Mouse (Mus musculus): Measurements from ENCODE around the gene Smim24. TPM values are rescaled to one million over a fixed set of nuclear protein-coding genes. Genes with fewer than 3 reads are reported as not detected.

Smim24 gene
- polyA plus RNA-seq, 1 experiment = 5.3 TPM

DNA sequence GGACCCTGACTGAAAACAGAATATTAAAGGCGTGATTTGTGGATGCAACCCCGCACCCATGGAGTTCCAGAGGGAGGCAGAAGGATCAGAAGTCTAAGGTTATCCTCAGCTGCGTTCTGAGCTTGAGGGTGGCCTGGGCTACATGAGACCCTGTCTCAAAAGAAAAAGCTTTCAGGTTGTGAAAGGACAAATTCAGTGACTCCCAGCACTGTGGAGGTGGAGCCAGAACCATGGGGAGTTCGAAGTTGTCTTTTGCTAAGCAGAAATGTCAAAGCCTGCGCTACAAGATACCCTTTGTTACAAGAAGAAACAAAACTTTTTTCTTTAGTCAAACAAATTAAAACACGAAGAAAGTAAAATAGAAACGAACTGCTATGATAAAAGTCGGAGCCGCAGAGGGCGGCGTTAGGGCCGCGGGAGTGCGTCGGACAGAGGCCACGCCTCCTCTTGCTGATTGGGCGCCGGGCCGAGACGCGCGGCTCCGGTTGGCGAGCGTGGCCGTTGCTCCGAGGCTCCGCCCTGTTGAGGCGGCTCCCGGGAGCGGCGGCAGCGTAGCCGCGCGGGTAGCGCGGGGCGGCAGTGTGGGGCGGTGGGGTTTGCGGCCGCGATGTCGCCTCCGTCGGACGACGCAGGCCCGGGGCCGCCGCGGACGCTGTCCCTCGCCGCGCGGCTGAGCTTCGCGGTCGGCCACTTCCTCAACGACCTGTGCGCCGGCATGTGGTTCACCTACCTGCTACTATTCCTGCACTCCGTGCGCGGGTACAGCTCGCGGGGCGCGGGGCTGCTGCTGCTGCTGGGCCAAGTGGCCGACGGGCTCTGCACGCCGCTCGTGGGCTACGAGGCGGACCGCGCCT, 35.6 kb upstream of the Smim24 start, which contains the start of gene Mfsd12:
Gene Mfsd12, plus strand, starts transcription at position 501 of the 854 bp plus-strand sequence.
- peak within 1 kb of the TSS; percentile 83 for H3K9ac ChIP-seq (ENCODE audit: low read depth, poor library complexity, severe bottlenecking)
- peaks cover 7% of the 10 kb centered on the region for H3K4me1 ChIP-seq (ENCODE audit: control insufficient read depth, insufficient read depth, low read length)
- H3K27ac ChIP-seq (ENCODE audit: insufficient read depth, low read length) = peak within 1 kb of the TSS; percentile 81
- TF ChIP-seq CTCF (IDR thresholded peaks at IDR 0.05; ENCODE audit: low read depth, low read length) = no peak
- TF ChIP-seq POLR2A (IDR thresholded peaks at IDR 0.05; ENCODE audit: insufficient read depth, low read length) = no peak
- no peak for TF ChIP-seq EP300 (IDR thresholded peaks at IDR 0.05; ENCODE audit: insufficient read depth, low read depth, low read length)
- no peaks in the 10 kb centered on the region for H3K9me3 ChIP-seq (replicated peaks; ENCODE audit: control insufficient read depth, insufficient read depth, low read length, poor library complexity, severe bottlenecking)
- peak within 1 kb of the TSS; percentile 96 for H3K4me3 ChIP-seq (ENCODE audit: low read depth, low read length)
- no peaks in the 10 kb centered on the region for H3K36me3 ChIP-seq (ENCODE audit: control insufficient read depth, insufficient read depth, low read length, poor library complexity, severe bottlenecking)
- no peaks in the 10 kb centered on the region for H3K27me3 ChIP-seq (ENCODE audit: control insufficient read depth, insufficient read depth, low read length, poor library complexity, severe bottlenecking)

DNA sequence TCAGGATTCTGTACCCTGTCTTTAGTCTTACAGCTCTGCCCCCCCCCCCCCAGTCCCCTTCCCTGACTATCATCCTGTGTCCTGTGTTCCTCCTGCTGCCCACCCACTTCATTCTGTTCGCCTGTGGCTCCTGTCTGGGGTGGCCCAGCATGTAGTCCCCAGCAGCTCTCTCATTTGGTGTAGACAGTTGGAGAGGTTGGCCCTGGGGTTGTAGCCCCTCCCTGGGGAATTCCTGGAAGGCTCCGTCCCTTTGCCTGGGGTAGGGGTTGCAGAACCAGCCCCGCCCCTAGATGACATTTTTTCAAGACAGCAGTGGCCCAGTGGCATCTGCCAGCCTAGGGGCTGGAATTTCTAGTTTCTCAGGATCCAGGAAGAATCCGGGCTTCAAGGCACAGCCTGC, 34.6 kb upstream of the Smim24 start:
- peak overlapping the region; percentile 83 for H3K9ac ChIP-seq (ENCODE audit: low read depth, poor library complexity, severe bottlenecking)
- TF ChIP-seq CTCF (IDR thresholded peaks at IDR 0.05; ENCODE audit: low read depth, low read length) (no peak), EP300 (IDR thresholded peaks at IDR 0.05; ENCODE audit: insufficient read depth, low read depth, low read length) (no peak), POLR2A (IDR thresholded peaks at IDR 0.05; ENCODE audit: insufficient read depth, low read length) (no peak)
- H3K4me3 ChIP-seq (ENCODE audit: low read depth, low read length) = peak overlapping the region; percentile 96

DNA sequence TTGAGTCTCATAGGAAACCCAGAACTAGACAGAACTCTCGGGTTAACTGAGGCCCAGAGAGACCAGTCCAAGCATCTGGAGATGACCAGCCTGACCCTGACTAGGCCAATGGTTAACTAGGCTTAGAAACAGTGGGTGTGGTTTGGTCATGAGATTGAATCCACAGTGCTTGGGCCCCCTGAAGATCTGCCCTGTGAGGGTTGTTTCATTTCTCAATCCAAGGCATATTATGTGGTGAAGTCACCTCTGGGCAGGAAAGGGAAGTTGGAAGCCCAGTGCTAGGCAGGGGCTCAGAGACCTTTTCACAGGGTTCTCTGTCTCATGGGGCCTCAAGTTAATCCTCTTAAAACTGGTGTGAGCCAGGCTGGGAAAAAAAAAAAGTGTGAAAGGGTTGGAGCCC, 34.0 kb upstream of the Smim24 start:
- Histone ChIP-seq H3K27ac (ENCODE audit: insufficient read depth, low read length) (no peak overlapping the region), H3K4me3 (ENCODE audit: low read depth, low read length) (no peak overlapping the region), H3K27me3 (ENCODE audit: control insufficient read depth, insufficient read depth, low read length, poor library complexity, severe bottlenecking) (no peaks in the 10 kb centered on the region), H3K9me3 (replicated peaks; ENCODE audit: control insufficient read depth, insufficient read depth, low read length, poor library complexity, severe bottlenecking) (no peaks in the 10 kb centered on the region), H3K9ac (ENCODE audit: low read depth, poor library complexity, severe bottlenecking) (no peak overlapping the region), H3K36me3 (ENCODE audit: control insufficient read depth, insufficient read depth, low read length, poor library complexity, severe bottlenecking) (no peaks in the 10 kb centered on the region), H3K4me1 (ENCODE audit: control insufficient read depth, insufficient read depth, low read length) (peaks cover 7% of the 10 kb centered on the region)
- no peak for TF ChIP-seq CTCF (IDR thresholded peaks at IDR 0.05; ENCODE audit: low read depth, low read length)
- TF ChIP-seq EP300 (IDR thresholded peaks at IDR 0.05; ENCODE audit: insufficient read depth, low read depth, low read length) = no peak
- TF ChIP-seq POLR2A (IDR thresholded peaks at IDR 0.05; ENCODE audit: insufficient read depth, low read length) = no peak

More for the DNA sequence above, 34.6 kb upstream of the Smim24 start:
- H3K27ac ChIP-seq (ENCODE audit: insufficient read depth, low read length) = no peak overlapping the region
- no peaks in the 10 kb centered on the region for H3K27me3 ChIP-seq (ENCODE audit: control insufficient read depth, insufficient read depth, low read length, poor library complexity, severe bottlenecking)
- no peaks in the 10 kb centered on the region for H3K36me3 ChIP-seq (ENCODE audit: control insufficient read depth, insufficient read depth, low read length, poor library complexity, severe bottlenecking)
- no peaks in the 10 kb centered on the region for H3K9me3 ChIP-seq (replicated peaks; ENCODE audit: control insufficient read depth, insufficient read depth, low read length, poor library complexity, severe bottlenecking)
- H3K4me1 ChIP-seq (ENCODE audit: control insufficient read depth, insufficient read depth, low read length) = peaks cover 7% of the 10 kb centered on the region

DNA sequence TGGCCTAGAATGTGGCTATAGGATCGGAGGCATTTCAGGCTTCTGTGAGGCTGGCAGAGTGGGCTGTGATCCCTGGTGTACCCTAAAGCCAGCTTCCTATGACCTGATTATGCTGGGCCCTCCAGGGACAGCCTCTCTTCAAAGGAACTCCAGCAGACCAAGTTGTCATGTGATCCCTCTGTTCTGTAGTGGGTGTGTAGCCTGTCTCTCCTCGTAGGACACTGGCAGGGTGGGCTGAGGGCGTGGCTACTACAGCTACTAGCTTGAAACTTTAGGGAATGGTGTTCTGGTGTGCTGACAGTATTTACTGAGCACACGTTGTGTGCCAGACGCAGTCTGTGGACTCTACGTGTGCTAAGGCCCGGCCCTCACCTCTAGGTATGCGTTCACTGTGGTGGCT, 32.1 kb upstream of the Smim24 start:
- Histone ChIP-seq H3K27ac (ENCODE audit: insufficient read depth, low read length) (no peak overlapping the region), H3K9ac (ENCODE audit: low read depth, poor library complexity, severe bottlenecking) (no peak overlapping the region), H3K27me3 (ENCODE audit: control insufficient read depth, insufficient read depth, low read length, poor library complexity, severe bottlenecking) (no peaks in the 10 kb centered on the region), H3K4me3 (ENCODE audit: low read depth, low read length) (no peak overlapping the region), H3K36me3 (ENCODE audit: control insufficient read depth, insufficient read depth, low read length, poor library complexity, severe bottlenecking) (no peaks in the 10 kb centered on the region), H3K9me3 (replicated peaks; ENCODE audit: control insufficient read depth, insufficient read depth, low read length, poor library complexity, severe bottlenecking) (no peaks in the 10 kb centered on the region), H3K4me1 (ENCODE audit: control insufficient read depth, insufficient read depth, low read length) (peaks cover 13% of the 10 kb centered on the region)
- TF ChIP-seq CTCF (IDR thresholded peaks at IDR 0.05; ENCODE audit: low read depth, low read length) (no peak), POLR2A (IDR thresholded peaks at IDR 0.05; ENCODE audit: insufficient read depth, low read length) (no peak)

DNA sequence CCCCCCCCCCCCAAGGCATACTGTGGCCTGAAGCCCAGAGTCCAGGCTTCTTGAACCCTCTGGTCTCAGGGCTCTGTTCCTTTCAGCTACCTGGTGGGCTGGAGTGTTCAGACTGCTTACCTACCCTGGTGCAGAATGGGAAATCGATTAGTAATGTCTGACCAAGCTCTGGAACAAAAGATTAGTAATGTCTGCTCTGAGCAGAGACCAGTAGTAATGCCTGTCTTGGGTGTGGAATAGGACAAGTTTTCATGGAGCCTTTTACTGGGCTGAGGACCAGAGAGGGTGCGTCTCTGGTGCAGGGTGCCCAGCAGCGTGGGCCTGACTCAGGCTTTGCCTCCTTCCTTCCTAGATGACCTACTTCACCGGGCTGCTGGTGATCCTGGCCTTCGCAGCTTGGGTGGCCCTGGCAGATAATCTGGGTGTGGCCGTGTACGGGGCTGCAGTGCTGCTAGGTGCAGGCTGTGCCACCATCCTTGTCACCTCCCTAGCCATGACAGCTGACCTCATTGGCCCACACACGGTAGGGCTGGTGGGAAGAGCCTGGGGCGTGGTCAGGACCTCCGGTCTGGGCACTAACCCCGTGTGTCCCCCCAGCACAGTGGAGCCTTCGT, 30.4 kb upstream of the Smim24 start:
- Histone ChIP-seq H3K27ac (ENCODE audit: insufficient read depth, low read length) (no peak overlapping the region), H3K9me3 (replicated peaks; ENCODE audit: control insufficient read depth, insufficient read depth, low read length, poor library complexity, severe bottlenecking) (no peaks in the 10 kb centered on the region), H3K27me3 (ENCODE audit: control insufficient read depth, insufficient read depth, low read length, poor library complexity, severe bottlenecking) (no peaks in the 10 kb centered on the region), H3K4me3 (ENCODE audit: low read depth, low read length) (no peak overlapping the region), H3K9ac (ENCODE audit: low read depth, poor library complexity, severe bottlenecking) (no peak overlapping the region), H3K36me3 (ENCODE audit: control insufficient read depth, insufficient read depth, low read length, poor library complexity, severe bottlenecking) (peaks cover 4% of the 10 kb centered on the region; the same call in 1 of the 2 replicates), H3K4me1 (ENCODE audit: control insufficient read depth, insufficient read depth, low read length) (peaks cover 13% of the 10 kb centered on the region)
- no peak for TF ChIP-seq EP300 (IDR thresholded peaks at IDR 0.05; ENCODE audit: insufficient read depth, low read depth, low read length)
- no peak for TF ChIP-seq CTCF (IDR thresholded peaks at IDR 0.05; ENCODE audit: low read depth, low read length)
- TF ChIP-seq POLR2A (IDR thresholded peaks at IDR 0.05; ENCODE audit: insufficient read depth, low read length) = no peak

All from ES-Bruce4 (cell line).